Mouse (Mus musculus): ENCODE results near the gene Inpp4b. TPM values are rescaled to one million over a fixed set of nuclear protein-coding genes. Genes with fewer than 3 reads are reported as not detected.
A peak's percentile ranks its signal among the peaks of the same experiment; 100 is the strongest.

Inpp4b gene
- polyA plus RNA-seq, 1 experiment from 2014 or later: 6.6 TPM

DNA sequence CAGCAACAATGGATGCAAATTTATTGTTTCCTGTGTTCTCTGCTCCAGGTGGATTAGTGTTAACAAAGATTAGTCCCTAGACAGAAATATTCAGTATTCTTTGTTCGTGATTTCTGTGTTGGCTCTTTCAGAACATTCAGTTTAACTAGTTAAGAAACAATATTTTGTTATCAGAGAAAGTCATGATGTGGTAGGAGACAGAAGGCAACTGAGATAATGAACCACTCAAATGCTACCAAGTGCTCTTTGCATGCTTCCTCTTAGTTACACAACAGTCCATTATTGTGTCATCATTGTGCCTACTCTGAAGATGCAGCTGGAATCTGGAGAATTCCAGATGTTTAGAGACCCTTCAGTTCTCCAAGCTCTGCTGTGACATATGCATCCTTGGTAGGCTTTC is 432.1 kb downstream of the Inpp4b start:
- Histone ChIP-seq H3K4me2 (no peak overlapping the region), H3K9ac (no peak overlapping the region), H3K4me1 (replicated peaks) (no peaks in the 10 kb centered on the region), H3K4me3 (no peak overlapping the region), H3K9me3 (no peaks in the 10 kb centered on the region), H3K27me3 (0 out of 2 replicates have a peak, but pooled peaks cover 2% of the 10 kb centered on the region), H3K27ac (no peak overlapping the region), H3K36me3 (no peaks in the 10 kb centered on the region)
- ATAC-seq (ENCODE audit: low FRiP score): no peak
- WGBS: 78% methylated on average over 1 of the region's 1 CpGs

DNA sequence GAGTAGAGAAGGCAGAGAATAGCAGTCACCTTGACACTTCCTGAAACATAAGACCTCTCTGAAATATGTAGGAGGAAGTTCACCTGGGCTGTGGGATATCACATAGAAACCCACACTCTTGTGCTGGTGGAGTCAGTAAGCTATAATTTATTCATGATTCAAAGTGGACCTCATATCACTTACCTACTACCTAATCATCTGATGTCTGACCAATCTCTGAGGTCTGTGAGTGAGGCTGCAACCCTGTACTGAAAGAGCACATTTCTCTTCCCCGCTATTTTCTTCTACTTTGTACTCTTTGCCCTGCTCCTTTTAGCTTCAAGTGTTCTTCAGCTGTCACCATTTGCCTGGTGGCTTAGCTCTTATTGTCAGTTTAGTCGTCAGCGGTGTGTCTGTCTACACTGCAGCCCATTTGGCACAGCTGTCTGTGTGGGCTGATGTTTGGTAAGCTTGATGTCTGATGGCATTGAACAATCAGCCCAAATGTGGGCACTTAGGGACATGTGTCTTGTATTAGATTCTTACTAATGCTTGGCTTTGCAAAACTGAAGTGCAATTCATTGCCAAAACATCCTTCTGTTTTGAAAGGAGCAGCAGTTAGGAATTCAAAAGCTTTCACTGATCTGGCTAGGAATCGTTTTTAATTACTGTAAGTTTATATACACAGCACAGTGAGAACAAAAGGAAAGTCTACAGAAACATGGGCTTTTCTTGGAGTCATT is 434.3 kb downstream of the Inpp4b start:
- H3K9ac ChIP-seq: no peak overlapping the region
- ATAC-seq (ENCODE audit: low FRiP score): no peak
- WGBS: 76% methylated on average over 4 of the region's 4 CpGs

DNA sequence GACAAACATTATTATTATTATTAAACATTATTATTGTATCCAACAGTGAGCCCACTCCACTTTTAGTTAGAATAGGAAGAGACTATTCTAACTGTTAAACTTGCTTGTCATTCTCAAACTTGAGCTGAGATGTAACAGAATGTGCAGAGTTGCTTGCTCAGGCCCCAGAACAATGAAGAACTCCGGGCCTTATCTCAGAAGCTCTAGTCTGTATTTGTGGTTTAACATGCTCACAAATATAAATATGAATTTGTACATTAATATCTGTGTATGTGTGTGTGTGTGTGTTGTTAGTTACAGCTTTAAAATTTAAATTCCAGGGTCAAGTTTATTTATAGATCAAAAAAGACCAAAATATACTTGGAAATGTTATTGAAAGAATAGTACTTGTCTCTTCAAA is 435.3 kb downstream of the Inpp4b start:
- H3K9me3 ChIP-seq: no peaks in the 10 kb centered on the region
- WGBS: 94% methylated on average over 1 of the region's 1 CpGs

More for the DNA sequence above, 434.3 kb downstream of the Inpp4b start:
- H3K4me1 ChIP-seq (replicated peaks): no peaks in the 10 kb centered on the region
- no peak overlapping the region for H3K27ac ChIP-seq
- H3K4me3 ChIP-seq: no peak overlapping the region
- H3K9me3 ChIP-seq: no peaks in the 10 kb centered on the region
- H3K27me3 ChIP-seq: no peaks in the 10 kb centered on the region
- H3K36me3 ChIP-seq: no peaks in the 10 kb centered on the region
- H3K4me2 ChIP-seq: no peak overlapping the region

DNA sequence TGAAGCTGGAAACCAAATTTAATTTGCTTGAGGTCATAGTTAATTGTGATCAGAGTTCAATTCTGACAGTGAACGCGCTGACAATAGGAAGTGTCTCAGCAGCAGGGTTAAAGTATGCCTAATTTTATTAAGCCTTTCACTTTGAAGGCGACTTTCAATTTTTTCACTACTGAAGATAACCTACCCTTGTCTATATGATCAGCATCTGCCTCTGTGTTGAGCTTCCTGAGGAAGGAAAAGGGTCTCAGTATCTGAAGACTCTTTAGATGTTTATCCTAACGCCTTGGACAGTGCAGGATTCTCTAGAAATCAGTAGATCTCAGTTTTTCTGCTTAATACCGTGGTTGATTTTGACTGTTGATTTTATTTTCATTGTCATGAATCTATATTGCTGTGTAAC is 437.1 kb downstream of the Inpp4b start:
- no peaks in the 10 kb centered on the region for H3K27me3 ChIP-seq
- no peak overlapping the region for H3K4me3 ChIP-seq
- H3K9me3 ChIP-seq: no peaks in the 10 kb centered on the region
- H3K9ac ChIP-seq: no peak overlapping the region
- H3K27ac ChIP-seq: no peak overlapping the region
- H3K4me1 ChIP-seq (replicated peaks): no peaks in the 10 kb centered on the region
- H3K4me2 ChIP-seq: no peak overlapping the region
- H3K36me3 ChIP-seq: no peaks in the 10 kb centered on the region
- WGBS: 90% methylated on average over 5 of the region's 5 CpGs
- no peak for ATAC-seq (ENCODE audit: low FRiP score)

More for the DNA sequence above, 435.3 kb downstream of the Inpp4b start:
- H3K27ac ChIP-seq: no peak overlapping the region
- no peak overlapping the region for H3K4me2 ChIP-seq
- no peak for ATAC-seq (ENCODE audit: low FRiP score)
- H3K36me3 ChIP-seq: no peaks in the 10 kb centered on the region
- H3K27me3 ChIP-seq: no peaks in the 10 kb centered on the region
- no peak overlapping the region for H3K9ac ChIP-seq
- no peaks in the 10 kb centered on the region for H3K4me1 ChIP-seq (replicated peaks)
- no peak overlapping the region for H3K4me3 ChIP-seq

DNA sequence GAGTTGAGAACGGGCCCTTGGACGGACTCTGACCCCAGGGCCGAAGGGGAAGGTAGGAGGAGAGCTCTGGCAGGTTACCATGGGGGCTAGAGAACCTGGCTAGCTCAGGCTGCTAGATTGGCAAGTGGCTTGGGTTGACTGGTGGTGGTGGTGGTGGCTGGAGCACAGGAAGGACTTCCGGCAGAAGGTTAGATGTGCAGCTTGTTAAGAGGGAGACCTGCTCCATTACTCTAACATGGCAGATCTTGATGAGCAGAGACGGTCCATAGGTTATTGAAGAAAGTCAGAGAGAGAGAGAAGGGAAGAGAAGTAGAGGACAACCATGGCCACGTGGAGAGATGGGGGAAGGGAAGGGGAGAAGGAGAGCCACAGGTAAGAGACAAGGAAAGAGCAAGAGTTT is 437.8 kb downstream of the Inpp4b start:
- WGBS: 90% methylated on average over 6 of the region's 6 CpGs

DNA sequence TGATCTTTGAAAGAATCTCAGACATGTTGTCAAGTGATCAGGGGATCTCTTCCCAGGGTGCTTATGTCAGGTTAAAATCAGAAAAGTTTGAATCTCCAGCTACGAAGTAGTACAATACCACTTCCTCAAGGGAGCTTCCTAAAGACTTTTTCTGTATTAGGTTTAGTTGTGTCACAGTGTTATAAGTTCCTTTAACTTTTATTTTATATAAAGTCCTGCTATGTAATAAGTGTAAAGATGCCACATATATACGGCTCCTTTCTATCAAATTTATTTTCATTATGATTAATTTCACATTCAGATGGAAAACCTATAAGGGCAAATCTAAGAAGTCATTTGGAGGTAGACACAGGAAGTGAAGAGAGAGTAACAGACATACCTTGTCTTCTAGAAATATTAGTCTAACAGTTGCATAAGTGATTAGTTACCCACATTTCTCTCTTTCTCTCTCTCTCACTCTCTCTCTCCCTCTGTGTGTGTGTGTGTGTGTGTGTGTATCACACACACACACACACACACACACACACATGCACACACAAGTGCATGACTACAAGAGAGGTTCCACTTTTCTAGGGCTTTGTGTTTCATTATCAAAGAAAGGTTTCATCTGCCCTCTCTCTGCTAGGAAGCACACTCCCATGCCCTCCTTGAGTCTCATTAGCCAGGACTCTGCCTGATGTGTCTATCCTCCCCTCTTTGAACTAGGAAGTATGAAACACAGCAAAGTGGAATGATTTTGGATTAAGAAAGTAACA is 438.7 kb downstream of the Inpp4b start:
- no peaks in the 10 kb centered on the region for H3K36me3 ChIP-seq
- no peak overlapping the region for H3K4me2 ChIP-seq
- no peak overlapping the region for H3K9ac ChIP-seq
- no peaks in the 10 kb centered on the region for H3K4me1 ChIP-seq (replicated peaks)
- H3K27ac ChIP-seq: no peak overlapping the region
- no peak for ATAC-seq (ENCODE audit: low FRiP score)
- no peak overlapping the region for H3K4me3 ChIP-seq
- 96% methylated on average over 2 of the region's 2 CpGs for WGBS
- H3K9me3 ChIP-seq: no peaks in the 10 kb centered on the region
- no peaks in the 10 kb centered on the region for H3K27me3 ChIP-seq

More for the DNA sequence above, 437.8 kb downstream of the Inpp4b start:
- Histone ChIP-seq H3K27ac (no peak overlapping the region), H3K4me3 (no peak overlapping the region), H3K27me3 (no peaks in the 10 kb centered on the region), H3K4me2 (no peak overlapping the region), H3K9me3 (no peaks in the 10 kb centered on the region), H3K36me3 (no peaks in the 10 kb centered on the region), H3K4me1 (replicated peaks) (no peaks in the 10 kb centered on the region), H3K9ac (no peak overlapping the region)
- ATAC-seq (ENCODE audit: low FRiP score): no peak

DNA sequence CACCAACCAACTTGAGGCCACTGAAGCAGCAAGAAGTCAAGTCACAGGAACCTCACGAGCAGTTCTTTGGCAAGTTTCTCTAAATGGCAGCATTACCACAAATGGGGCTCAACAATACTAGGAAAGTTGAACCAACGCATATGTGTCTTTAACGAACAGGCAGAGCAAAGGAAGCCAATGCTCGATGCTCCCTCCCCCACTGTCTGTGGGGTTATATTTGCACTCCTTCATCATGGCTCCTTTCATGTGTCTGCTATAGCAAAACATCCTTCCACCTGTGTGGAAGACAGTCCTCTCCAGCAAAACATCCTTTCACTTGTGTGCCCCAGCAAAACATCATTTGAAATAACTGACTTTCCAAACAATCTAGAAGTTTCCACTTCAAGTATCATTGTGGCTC is 440.4 kb downstream of the Inpp4b start:
- H3K27me3 ChIP-seq: no peaks in the 10 kb centered on the region
- 91% methylated on average over 4 of the region's 4 CpGs for WGBS
- no peak for ATAC-seq (ENCODE audit: low FRiP score)
- H3K36me3 ChIP-seq: no peaks in the 10 kb centered on the region
- no peak overlapping the region for H3K27ac ChIP-seq
- H3K9ac ChIP-seq: no peak overlapping the region
- H3K4me2 ChIP-seq: no peak overlapping the region
- H3K4me3 ChIP-seq: no peak overlapping the region
- H3K9me3 ChIP-seq: no peaks in the 10 kb centered on the region
- no peaks in the 10 kb centered on the region for H3K4me1 ChIP-seq (replicated peaks)

DNA sequence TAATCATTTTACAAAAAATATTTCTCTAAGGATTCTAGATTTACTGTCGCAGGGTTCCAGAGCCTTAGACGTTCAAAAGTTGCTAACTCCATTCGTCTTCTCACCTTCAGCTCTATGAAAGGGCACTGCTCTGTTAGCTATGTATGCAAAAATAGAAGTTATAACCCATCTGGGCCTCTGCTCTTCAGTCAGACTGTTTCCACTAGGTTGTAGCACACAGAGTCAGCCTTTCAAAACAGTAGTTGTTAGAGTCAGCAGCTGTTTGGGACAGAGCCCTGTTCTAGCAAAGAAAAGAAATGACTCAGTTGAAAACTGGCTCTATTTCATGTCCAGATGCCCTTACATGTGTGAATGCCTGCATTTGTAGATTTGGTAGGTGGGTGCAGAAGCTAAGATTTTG is 442.4 kb downstream of the Inpp4b start:
- no peak for ATAC-seq (ENCODE audit: low FRiP score)
- H3K4me2 ChIP-seq: no peak overlapping the region
- H3K36me3 ChIP-seq: no peaks in the 10 kb centered on the region
- H3K4me1 ChIP-seq (replicated peaks): no peaks in the 10 kb centered on the region
- H3K4me3 ChIP-seq: no peak overlapping the region
- no peak overlapping the region for H3K9ac ChIP-seq
- H3K9me3 ChIP-seq: no peaks in the 10 kb centered on the region
- WGBS: 93% methylated on average over 3 of the region's 3 CpGs
- no peaks in the 10 kb centered on the region for H3K27me3 ChIP-seq
- H3K27ac ChIP-seq: no peak overlapping the region

DNA sequence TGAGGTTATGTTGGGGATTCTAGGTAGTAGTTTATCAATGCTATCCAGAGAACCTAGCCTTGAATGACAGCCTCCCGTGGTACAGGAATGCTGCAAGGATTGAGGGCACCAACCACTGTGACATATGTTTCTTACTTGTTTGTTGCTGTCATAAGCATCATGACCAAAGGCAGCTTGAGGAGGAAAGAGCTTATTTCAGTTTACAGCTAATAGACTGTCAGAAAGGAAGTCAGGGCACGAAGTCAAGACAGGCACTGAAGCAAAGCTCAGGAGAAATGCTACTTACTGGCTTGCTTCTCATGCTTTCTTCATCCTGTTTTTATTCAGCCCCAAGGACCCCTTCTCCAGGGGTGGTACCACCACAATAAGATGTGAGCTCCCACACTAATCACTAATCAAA is 446.1 kb downstream of the Inpp4b start:
- no peak overlapping the region for H3K4me3 ChIP-seq
- no peaks in the 10 kb centered on the region for H3K27me3 ChIP-seq
- H3K36me3 ChIP-seq: no peaks in the 10 kb centered on the region
- WGBS: 82% methylated on average over 2 of the region's 2 CpGs
- H3K9me3 ChIP-seq: no peaks in the 10 kb centered on the region
- no peak for ATAC-seq (ENCODE audit: low FRiP score)
- H3K4me1 ChIP-seq (replicated peaks): no peaks in the 10 kb centered on the region
- H3K4me2 ChIP-seq: no peak overlapping the region
- no peak overlapping the region for H3K27ac ChIP-seq
- no peak overlapping the region for H3K9ac ChIP-seq

DNA sequence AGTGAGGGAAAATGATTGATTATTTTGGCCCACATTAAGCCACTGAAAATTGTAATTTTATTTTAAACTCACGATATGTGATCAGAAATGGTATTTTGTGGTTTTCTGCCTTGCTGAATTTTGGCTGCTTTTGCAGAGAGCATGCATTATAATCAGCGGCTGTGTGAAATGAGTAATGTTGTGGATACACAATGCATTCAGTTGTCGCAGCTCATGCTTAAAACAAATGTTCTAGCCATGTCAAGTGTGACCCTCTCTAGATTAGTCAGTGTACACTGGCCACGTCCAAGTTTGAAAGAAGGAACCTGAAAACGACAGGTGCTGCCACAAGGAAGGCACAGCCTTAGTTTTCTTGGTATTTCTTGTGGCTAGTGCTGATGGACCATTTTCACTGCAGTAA is 450.3 kb downstream of the Inpp4b start:
- Histone ChIP-seq H3K4me1 (replicated peaks) (no peaks in the 10 kb centered on the region), H3K4me3 (no peak overlapping the region), H3K27ac (no peak overlapping the region), H3K36me3 (no peaks in the 10 kb centered on the region), H3K9ac (no peak overlapping the region), H3K9me3 (no peaks in the 10 kb centered on the region), H3K27me3 (no peaks in the 10 kb centered on the region), H3K4me2 (no peak overlapping the region)
- ATAC-seq (ENCODE audit: low FRiP score): no peak
- 78% methylated on average over 5 of the region's 5 CpGs for WGBS

DNA sequence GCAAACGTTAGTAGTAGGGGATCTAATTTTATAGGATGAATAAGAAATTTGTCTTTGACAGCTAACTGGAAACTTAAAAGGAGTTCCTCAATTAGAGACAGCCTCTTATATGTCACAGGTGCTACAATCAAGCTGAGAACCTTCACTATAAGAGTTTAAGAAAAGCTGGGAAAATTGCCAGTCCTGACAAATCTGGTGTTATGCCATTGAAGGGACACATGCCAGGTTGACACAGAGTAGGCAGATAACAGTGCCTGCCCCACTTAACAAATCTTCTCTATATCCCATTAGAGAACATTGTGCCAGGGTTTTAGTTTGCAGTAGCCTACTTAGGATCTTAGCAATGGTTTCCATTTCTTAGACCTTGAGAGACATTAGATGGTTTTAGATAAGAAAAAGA is 456.1 kb downstream of the Inpp4b start:
- Histone ChIP-seq H3K4me1 (replicated peaks) (no peaks in the 10 kb centered on the region), H3K36me3 (no peaks in the 10 kb centered on the region), H3K9ac (no peak overlapping the region), H3K4me2 (no peak overlapping the region), H3K27me3 (no peaks in the 10 kb centered on the region), H3K27ac (no peak overlapping the region), H3K9me3 (no peaks in the 10 kb centered on the region), H3K4me3 (no peak overlapping the region)
- 79% methylated on average over 1 of the region's 1 CpGs for WGBS
- no peak for ATAC-seq (ENCODE audit: low FRiP score)

DNA sequence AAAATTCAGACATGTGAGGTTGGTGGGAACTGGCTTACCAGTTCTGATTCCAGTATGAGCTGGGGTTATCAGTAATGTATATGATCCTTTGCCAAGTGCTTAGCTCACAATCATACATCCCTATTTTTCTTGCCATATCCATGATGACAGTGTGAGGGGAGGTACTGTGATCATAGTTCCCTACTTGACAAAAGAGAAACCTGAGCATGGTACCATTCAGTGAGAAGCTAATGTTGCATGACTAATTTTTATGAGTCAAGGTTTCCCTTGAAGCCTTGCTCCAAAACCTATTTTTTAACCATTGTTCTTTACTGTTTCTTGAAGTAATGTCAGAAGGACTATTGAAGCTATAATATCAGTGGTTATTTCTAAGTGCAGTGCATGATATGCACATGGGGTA is 458.4 kb downstream of the Inpp4b start:
- Histone ChIP-seq H3K4me1 (replicated peaks) (no peaks in the 10 kb centered on the region), H3K9me3 (no peaks in the 10 kb centered on the region), H3K9ac (no peak overlapping the region), H3K4me2 (no peak overlapping the region), H3K36me3 (no peaks in the 10 kb centered on the region), H3K27me3 (no peaks in the 10 kb centered on the region), H3K27ac (no peak overlapping the region), H3K4me3 (no peak overlapping the region)
- ATAC-seq (ENCODE audit: low FRiP score): no peak

DNA sequence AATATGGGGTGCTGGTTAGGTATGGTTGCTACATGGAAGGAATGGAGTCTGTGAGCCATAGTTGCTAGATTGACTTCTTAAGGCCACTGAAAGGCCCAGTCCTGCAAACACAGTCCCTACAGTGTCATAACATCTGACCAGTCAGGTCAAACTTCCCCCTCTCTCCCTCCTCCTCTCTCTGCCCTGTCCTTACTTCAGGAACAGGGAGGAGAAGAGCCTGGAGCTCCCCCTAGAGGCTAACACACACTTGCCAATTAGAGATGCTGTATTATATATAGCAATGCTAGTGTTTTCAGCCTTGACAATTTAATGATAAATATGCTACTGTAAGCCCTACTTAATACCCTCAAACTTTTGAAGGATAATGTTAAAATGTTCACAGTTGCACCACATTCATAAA is 464.4 kb downstream of the Inpp4b start:
- Histone ChIP-seq H3K9ac (no peak overlapping the region), H3K4me3 (no peak overlapping the region), H3K4me2 (no peak overlapping the region), H3K27ac (no peak overlapping the region), H3K9me3 (no peaks in the 10 kb centered on the region), H3K4me1 (replicated peaks) (peaks cover 3% of the 10 kb centered on the region; the same call in 1 of the 2 replicates), H3K27me3 (no peaks in the 10 kb centered on the region), H3K36me3 (no peaks in the 10 kb centered on the region)
- ATAC-seq (ENCODE audit: low FRiP score): peak; percentile 85
